Mouse (Mus musculus) adrenal gland, adult 2 months (tissue): ENCODE measurements around the gene Mdh1. TPM values are rescaled to one million over a fixed set of nuclear protein-coding genes. Genes with fewer than 3 reads are reported as not detected.
"Not testable (repeated sequence)": the region's sequence is repeated elsewhere in the genome, so short reads cannot be mapped to it uniquely, and the experiment has no call there.

Experiments
- DNase-seq: peaks from one replicate; pipeline ENCODE4 v3.0.0; 2021
- microRNA-seq, 2 experiments: library from miRNA; unstranded; fragments of <30 nt; microRNA quantifications; one replicate each; pipeline ENCODE4 v1.2.0; 2021
- polyA plus RNA-seq: library from polyadenylated mRNA; depleted of rRNA; stranded (reverse); fragments of >200 nt; gene quantifications from 2 replicates; pipeline ENCODE4 v1.2.3, GENCODE M21; 2012; rRNA removed
- total RNA-seq, 2 experiments: library from RNA; stranded (reverse); gene quantifications; 2 replicates each; pipeline ENCODE4 v1.2.3; 2021

Gene Mdh1
- total and polyA plus RNA-seq, 3 experiments, result 60.0 to 669 (median 548) TPM

DNA sequence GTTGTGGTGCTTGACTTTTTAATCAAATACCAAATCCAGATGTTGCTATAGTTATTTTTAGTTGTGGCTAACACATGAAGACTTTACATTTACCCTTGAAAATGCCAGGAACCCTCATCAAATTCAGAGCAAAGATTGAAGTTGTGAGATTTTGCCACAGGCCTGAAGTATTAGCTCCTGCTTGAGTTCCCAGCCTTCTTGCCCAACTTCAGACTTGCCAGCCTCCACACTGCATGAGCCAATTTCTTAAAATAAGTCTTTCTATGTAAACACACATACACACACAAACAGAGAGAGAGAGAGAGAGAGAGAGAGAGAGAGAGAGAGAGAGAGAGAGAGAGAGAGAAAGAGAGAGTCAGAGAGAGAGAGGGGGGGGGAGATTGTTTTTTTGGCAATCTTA lies 26.2 kb downstream of the Mdh1 start:
- DNase-seq, result no peak

DNA sequence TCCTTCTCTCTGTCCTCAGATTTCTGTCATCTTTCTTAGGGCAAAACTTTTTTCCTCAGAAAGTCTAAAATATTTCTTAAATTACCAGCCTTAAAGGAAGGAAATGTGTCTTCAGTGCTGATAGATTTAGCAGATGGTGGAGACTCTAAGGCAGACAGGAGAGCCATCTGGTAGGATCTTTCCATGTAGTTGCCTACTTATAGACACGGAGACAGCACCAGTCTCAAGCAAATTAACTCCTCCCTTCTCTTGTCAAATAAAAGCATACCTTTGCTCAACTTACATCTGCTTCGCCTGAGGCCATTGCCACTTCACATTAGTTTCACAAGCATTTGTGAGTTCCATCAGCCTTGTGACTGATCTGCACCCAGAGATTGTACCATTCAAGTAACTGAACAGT lies 27.1 kb downstream of the Mdh1 start:
- DNase-seq, result no peak

DNA sequence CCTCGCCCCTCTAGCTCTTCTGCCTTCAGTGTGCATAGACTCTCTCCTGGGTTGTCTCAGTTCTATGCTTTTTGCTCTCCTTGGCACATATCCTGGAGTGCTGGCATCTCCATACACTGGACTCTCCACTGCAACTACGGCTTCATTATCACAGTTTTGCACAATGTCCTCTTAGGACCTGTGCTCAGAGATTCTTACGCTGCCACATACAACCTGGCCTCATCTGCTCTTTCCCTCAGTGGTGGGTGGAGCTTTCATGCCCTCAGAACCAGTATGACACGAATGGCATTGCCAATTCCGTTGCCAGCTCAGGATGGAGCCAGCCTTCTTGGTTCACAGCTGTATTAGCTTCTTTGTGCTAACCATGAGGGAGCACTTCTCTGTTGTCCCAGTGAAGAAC lies 29.4 kb downstream of the Mdh1 start:
- peak; percentile 26 for DNase-seq

DNA sequence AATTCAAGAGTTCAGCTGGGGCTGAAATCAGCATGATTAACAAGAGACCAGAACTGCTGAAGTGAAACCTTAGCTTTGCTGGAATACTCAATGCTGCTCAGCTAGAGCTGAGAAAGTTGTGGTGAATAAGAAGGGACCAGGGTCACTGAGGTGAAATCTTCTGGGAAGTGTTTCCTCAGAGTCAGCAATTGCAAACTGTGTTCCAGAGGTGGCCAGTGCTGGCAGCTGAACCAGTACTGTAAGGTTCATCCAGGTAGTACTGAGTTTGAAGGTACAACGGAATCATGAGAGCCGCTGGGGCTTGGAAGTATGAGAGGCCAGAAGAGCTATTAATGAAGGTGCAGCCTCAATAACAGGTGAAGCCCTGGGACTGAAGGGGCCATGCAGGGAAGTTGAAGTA lies 31.5 kb downstream of the Mdh1 start:
- DNase-seq, result no peak

DNA sequence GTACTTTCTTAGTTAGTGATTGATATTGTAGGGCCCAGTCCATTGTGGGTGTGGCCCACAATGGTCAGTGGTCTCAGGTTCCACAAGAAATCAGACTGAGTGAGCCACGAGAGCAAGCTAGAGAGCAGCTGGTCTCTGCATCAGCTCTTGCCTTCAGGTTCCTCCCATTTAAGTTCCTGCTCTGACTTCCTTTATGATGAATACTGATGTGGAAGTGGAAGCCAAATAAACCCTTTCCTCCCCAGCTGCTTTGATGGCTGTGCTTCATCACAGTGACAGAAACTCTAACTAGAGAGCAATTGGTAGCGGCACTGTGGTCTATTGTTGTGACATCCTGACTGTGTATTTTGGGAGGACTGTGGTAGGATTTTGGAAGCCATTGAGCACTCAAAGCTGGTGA lies 32.1 kb downstream of the Mdh1 start:
- DNase-seq, result no peak

DNA sequence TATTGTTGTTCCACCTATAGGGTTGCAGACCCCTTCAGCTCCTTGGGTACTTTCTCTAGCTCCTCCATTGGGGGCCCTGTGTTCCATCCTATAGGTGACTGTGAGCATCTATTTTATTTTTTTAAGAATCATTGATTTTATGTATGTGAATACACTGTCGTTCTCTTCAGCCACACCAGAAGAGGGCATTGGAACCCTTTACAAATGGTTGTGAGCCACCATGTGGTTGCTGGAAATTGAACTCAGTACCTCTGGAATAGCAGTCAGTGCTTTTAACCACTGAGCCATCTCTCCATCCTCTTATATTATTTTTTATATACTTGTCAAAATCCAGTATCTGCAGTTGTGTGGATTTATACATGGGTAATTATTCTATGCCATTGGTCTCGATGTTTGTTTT lies 41.3 kb downstream of the Mdh1 start:
- not testable (repeated sequence) for DNase-seq

DNA sequence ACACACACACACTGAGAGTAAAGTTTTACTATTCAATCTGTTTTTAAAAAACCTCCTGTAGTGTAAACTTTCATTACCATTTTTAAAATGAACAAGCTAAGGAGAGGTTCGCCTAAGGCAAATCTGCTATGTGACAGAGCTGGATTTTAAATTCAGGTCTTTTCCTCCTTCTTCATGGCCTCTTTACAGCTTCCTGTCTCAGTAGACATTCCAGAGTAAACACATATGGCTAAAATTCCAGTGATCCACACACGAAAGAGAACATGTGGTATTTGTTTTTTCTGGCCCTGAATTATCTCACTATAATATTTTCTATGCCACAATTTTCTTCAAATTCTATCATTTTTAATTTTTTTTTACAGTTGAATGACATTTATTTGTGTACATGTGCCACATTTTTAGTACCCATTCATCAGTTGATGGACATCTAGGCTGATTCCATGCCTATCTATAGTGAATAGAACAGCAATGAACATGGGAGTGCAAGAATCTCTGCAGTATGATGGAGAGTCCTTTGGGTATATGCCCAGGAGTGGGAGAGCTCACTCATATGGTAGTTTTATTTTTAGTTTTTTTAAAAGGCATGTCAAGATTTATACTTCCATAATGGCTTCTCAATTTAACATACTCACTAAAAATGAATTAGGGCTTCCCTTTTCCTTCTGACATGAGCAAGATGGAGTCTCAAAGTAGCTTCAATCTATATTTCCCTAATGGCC lies 43.3 kb downstream of the Mdh1 start:
- DNase-seq, result no peak

DNA sequence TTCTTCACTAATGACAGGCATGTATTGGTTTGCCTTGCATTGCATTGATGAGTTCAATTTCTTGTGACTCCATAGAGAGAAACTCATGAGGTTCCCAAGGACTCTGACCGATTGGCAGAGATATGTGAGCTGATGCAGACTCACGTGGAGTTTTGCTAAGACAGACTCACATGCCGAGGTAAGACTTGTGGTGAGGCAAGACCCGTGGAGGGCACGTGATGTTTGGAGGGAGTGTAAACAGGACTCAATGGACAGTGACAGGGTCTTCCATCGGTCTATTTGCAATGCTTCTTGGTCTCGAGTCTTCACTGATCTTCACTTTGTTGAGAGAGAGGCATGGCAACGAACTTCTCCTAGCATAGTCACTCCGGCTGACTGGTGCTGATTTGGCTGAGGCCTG lies 54.4 kb downstream of the Mdh1 start:
- DNase-seq, result no peak

DNA sequence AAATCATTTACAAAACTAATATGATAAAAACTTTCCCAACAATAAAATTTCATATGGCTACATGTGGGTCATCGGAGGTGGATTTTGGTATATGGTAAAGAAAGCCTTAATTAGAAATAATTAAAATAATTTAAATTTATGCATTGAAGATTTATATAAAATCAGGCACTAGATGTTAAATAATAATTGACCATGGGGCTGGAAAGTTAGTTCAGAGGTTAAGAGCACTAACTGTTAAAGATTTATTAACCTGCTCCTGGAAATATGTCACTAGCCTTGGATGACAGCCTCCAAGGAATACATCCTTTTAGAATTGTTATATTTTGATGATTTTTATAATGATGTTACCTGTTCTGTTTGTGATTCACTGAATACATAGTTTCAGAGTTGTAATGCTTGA lies 55.8 kb downstream of the Mdh1 start:
- DNase-seq, result not testable (repeated sequence)

DNA sequence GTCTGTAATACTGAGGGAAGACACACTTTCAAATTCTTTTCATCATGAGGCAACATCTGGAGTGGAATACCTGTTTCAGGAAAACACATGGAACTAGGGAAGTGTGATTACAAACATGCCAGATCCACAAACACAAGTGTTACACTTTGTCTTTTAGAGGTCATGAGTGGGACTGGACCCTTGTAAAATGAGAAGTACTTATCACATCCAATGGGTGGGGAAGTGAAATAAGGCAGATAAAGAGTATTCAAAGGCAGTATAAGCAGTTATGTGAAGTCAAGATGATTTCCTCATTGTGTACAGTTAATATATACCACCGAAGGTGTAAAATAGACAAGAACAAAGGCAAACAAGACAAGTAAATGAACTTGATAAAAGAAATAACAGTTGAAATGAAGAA lies 61.6 kb downstream of the Mdh1 start:
- not testable (repeated sequence) for DNase-seq

DNA sequence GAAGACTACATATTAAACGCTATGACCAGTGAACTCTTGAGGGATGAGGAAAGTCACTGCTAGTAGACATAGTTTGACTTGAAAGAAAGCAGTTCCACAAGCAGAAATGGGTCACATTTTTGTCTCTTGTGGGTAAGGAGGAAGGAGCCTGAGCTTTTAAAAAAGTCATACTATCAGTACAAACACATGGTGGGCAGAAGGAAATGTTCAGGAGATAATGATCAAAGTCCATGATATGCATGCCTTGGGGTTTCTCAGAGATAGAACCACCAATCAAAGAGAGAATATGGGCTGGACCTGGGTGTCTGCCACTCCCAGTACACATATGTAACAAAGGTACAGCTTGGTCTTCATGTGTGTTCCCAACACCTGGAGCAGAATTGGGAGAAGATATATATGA lies 63.5 kb downstream of the Mdh1 start:
- DNase-seq, result not testable (repeated sequence)

DNA sequence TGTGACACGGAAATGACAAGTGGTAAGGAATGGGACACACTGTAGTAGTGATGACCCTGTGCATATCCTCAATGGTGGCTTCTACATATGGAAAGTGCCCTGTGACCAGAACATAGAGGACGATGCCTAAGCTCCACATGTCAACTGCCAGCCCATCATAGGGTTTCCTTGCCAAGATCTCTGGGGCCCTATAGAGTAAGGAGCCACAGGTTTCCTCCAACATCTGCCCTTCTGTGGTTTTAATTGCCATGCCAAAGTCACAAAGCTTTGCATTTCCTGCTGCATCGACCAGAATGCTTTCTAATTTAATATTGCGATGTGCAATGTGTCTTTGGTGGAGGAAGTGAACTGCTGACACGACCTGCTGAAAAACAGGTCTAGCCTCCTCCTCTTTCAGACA lies 65.1 kb downstream of the Mdh1 start:
- not testable (repeated sequence) for DNase-seq

Small RNAs within 50 kb of the gene (microRNA-seq; reads per million reads assigned to microRNA genes)
- gene Gm22990, result 0 reads per million in 2 experiments

Other genes with a start within 250 kb of the Mdh1 start
- 10 to 100 TPM; 66.2 to 84.6 TPM for gene Ugp2, start 201.2 kb downstream of the Mdh1 start, total RNA-seq
- gene Ugp2, start 201.2 kb downstream of the Mdh1 start, polyA plus RNA-seq, result 0.60 and 1.1 TPM in 2 replicates
- 10 to 100 TPM; 12.6 to 13.3 TPM for gene Wdpcp, start 132 bp downstream of the Mdh1 start, total RNA-seq
- gene Wdpcp, start 132 bp downstream of the Mdh1 start, polyA plus RNA-seq, result 2.1 and 2.5 TPM in 2 replicates